Mouse (Mus musculus) right cerebral cortex, adult 2 months (tissue): ENCODE measurements around the gene Pik3ca.
"Not testable (repeated sequence)": the region's sequence is repeated elsewhere in the genome, so short reads cannot be mapped to it uniquely, and the experiment has no call there.

ENCODE experiments used
- DNase-seq, 2 experiments: peaks; one replicate each; pipeline ENCODE4 v3.0.0; 2021 to 2022; ENCODE audit warnings: low spot score in 2 of 2

Pik3ca gene

DNA sequence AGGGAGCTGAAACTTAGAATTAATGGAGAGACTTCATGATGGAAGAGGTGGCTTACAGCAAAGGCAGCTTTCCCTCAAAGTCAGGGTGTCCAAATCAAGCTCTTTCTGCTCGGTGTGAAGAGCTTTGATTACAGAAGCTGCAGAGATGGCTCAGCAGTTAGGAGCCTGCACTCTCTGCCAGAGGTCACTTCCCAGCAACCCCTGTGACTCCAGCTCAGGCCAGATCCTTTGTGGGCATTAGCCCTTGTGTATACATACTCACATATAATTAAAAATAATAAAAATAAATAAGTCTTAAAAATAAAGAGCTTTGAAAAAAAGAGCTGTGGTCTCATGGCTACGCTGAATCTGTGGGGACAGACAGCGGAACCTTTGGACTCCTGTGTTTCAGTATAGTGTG, 4.1 kb downstream of the Pik3ca start:
- DNase-seq, result no peak

DNA sequence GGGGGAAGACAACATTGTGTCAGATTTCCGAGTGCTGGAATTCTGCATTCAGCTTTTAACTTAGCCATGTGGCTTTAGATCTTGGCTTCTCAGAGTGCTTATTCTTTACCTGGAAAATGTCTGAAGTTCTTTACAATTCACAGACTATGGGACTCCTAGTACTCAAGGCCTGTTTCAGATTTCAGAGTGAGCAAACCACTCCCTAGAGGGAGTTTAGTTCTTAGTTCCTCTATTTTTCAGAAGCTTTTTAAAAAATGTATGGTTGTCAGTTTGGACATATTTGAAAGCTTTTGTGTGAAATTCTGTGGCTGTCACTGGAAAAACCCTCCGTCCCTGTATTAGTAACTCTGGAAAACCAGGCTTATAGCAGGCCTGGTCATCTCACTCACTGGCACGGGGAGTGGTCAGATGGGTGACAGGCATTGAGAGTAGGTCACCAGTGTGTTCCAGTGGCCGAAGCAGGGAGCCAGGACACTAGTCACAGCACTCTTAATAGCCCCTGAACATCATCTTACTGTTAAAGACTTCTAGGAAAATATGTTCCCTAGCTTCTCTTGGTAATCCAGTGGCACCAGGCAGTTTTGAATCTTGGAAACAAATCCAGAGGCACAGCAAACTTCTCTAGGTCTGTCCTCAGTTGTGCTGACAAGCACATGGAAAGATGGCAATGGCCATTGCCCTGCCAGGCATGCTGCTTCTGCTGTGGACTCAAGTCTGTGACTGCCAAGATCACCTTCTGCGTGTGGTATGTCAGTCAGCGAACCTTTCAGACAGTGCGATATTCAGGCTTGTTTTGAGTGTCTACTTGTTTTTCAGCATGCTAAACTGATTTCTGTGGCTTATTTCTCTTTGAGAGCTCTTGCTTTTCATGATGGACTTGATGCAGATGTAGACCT, 5.8 kb downstream of the Pik3ca start:
- DNase-seq, result no peak

DNA sequence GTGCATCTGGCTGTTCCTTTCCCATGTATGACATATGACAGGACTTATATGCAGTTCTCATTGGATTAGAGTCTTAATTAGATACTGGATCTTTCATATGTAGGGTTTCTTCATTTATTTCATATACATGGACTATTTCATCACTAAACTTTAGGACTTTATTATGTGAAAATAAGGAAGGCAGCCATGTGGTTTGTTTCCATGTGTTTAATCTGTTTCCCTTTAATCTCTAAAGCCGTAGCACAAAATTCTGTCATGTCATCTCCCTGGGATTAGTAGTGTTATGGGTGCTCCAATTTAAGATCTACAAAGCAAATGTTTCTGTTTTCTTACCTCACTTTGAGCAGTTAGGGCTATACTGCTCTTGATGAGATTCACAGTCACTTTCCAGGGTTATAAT, 8.2 kb downstream of the Pik3ca start:
- no peak for DNase-seq

DNA sequence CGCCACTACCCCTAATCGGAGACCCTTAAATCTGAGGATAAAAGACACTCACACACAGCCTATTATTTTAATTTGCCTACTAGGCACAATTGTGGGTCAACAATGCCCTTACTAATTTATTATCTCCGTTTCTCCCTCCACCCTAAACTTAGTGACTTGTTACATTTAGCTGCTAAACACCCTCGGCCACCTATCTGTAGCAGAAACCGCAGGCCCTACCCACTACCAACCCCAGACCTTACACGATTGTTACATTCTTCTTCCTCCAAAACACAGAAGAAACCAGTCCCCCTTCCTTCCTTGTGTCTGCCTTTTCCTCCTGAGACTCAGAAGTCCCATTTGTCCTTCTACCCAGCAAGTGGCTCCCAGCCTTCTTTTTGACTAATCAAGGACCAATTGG, 9.3 kb downstream of the Pik3ca start:
- DNase-seq, result no peak

DNA sequence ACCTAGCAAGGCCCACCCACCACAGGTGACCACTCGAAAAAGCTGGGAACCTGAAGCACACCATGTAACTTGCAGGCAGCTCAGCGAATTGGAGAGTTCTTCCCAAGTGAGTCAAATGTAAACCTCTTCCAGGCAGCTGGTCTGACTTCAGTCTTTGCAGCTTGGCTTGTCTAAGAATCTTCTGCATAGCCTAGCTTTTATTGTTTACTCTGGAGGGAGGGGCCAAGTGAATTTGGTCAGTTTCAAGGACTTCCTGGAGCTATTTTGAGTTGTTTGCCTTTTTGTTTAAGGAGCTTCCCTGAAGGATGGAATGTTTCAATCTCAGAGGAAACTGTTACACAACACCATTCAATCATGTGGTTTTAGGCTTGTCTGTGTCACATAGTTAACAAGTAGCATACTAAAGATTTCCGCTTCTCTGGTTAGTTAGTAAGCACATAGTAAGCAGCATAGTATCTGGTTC, 11.4 kb downstream of the Pik3ca start:
- DNase-seq, result no peak

DNA sequence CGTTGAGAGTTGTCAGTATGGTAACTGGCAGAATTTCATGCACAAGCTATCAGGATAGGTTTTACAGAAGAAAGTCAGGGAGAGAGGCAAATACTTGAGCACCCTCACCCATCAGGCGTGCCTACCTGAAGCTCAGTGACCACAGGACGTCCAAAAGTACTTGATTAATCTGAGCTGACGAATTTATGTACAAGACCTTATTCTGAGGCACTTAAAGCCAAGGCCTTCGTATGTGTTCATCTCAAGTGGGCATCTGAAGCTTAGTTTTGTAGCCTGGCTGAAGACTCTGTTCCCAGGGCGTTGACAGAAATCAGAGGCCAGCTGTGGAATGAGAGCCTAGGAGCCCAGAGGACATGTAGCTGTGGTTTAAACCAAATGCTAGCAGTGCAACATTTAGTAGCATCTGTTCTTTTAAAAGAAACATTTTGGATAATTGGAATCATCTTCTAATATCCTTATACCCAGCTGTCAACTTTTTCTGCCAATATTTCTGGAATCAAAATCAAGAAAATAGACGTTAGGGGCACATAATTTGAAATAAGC, 15.1 kb downstream of the Pik3ca start:
- no peak for DNase-seq

DNA sequence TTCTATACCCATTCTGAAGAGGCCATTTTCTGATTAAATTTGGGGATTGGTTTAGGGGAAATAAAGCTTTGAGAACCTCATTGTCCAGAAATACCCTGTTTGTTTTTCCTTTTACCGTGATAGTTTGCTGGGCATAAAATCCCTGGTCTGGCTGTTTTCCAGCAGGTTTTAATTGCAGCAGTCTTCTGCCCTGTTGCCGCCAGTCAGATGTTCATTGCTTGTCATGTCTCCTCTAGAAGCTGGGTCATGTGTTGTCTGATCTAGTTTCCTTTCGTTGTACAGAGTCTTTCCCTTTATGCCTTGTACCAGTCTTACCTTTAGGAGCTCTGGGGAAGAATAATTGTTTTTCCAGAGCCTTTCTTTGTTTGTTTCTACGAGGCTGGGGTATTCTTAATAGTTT, 16.9 kb downstream of the Pik3ca start:
- DNase-seq, result no peak

DNA sequence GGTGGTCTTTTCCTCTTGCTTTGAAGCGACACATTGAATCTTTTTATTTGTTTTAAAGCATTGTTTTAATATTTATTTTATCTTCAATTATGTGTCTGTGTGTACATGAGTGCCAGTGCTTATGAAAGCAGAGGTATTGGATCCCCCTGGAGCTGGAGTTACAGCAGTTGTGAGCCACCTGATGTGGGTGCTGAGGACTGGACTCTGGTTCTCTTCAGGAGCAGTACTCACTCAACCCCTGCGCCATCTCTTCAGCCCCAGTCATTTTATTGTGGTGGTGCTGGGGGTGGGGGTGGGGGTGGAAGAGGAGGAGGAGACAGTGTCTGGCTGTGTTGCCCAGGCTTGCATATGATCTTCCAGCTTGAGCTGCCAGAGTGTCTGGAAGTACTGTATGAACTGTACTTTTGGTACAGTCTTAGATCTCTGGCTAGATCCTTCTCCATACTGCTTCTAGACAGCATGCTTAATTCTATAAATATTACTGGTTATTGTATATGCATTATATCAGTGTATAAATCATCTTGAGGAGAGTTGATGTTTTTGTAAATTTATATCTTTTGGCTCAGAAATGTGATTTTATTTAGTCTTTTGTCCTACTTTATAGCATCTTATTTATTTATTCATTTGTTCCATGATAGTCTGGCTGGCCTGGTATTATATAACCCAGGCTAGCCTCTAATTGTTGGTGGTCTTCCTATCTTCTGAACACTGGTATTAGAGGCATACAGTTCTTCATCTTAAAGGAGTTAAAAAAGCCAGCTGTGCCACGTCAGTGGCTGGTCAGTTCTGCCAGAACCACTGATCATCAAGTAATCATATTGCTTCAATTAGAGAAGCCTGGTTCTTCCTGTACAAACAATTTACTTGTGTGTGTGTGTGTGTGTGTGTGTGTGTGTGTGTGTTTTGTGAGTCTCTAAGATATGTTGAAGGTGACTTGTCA, 18.2 kb downstream of the Pik3ca start:
- no peak for DNase-seq

DNA sequence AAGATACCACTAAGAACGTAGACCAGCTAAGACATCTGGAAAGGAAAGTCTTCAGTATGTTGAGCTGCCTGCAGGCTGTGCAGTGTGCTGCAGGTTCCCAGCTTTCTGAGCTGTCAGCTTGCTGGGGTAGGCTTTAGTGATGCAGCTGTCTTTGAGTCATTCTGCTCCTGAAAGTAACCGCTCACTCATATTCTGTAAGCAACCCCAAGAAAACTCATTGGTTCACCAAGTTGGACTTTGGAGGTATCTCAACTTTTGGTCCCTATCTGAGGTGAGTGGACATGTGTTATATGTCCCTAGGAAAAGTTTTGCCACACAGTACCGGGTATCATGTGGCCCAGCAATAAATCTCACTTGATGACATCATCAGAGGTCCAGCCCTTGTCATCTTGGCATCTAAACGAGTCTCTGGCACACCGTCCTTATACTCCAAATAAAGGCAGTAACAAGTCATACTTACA, 20.3 kb downstream of the Pik3ca start:
- DNase-seq, result no peak

DNA sequence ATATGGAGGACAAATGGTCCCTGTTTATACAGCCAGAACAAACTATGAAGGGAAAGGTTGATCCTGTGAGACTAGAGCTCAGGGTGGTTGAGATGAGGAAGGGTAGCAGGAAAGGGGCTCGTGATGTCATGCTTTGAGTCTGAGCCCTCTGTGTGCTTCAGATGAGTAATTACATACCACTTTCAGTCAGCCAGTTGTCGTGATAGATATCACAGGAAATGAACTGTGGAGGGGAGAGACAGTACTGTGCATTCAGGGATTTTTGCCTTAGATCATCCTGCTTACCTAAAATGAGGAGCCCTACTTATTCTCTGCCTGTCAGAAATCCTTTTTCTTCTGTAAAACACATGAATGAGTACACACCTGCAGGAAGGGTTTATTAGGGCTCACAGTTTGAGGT, 22.4 kb downstream of the Pik3ca start:
- DNase-seq, result no peak

DNA sequence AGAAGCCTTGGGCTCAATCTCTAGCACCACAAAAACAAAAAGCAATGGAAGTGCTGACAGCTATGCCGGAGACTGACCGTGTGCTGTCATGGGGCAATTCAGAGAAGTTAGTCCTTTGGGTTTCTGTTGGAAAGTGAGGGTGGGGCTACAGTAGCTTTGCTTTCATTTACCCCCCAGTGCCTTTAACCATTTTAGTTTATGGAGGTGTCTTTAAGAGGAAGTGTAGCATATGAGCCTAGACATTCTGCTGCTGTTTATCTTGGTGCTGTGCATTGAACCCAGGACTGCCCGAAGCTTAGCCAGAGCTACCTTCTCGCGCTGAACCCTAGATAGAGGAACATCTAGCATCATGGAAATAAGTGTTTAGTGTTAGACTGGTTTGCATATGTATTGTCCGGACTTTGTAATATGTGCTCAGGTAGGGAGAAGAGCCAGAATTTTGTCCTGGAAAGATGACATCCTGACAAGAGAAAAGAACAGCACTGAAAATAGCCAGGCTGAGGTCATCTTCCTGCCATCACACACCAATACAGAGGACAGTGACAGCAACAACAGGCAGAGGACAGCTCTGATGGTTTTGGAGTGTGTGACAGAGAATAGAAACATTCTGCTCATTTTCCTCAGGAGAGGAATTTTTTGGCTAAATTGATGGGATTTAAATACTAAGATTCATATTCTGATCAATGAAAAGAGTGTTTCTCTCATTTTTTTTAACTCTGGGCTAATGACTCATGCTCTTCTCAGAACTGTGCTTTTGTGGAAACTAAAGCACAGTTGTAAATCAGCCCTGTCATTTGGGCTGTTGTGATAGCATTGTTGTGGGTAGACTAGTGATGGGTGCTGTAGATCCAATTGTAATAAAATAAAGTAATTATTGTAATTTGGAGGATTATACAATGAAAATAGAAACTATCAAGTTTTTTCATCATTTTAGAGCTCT, 23.9 kb downstream of the Pik3ca start:
- no peak for DNase-seq

DNA sequence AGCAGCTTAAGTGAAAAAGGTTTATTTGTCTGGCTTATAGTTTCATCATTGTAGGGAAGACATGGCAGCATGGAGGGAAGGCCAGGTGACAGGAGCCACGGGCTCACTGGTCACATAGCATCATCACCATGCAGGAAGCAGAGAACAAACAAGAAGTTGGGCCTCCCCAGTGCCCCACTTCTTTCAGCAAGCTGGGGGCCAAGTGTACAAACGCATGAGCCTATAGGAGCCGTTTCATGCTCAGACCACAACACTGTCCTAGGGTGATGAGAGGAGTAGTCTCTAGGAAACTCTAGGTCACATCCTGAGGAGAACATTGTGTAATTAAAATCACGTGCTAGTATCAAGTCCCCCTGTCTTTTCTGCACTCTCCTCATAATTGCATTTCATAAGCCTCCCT, 30.2 kb downstream of the Pik3ca start:
- DNase-seq, result no peak

DNA sequence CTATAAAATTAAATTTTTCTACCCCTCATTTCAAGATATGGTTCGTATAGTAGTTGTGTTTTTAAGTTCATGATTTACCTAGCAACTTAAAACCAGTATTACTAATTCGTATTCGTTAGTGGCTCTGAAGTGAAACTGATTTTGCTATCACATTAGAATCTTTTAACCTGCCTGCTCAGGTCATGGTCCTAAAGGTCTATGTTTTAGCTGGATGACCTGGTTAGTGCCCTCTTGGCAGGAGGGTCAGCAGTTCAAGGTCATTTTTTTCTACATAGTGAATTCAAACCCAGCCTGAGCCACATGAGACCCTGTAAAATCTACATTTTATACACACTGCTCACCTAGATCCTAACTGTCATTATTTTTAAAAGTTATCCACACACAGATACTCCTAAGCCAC, 30.9 kb downstream of the Pik3ca start:
- DNase-seq, result no peak

DNA sequence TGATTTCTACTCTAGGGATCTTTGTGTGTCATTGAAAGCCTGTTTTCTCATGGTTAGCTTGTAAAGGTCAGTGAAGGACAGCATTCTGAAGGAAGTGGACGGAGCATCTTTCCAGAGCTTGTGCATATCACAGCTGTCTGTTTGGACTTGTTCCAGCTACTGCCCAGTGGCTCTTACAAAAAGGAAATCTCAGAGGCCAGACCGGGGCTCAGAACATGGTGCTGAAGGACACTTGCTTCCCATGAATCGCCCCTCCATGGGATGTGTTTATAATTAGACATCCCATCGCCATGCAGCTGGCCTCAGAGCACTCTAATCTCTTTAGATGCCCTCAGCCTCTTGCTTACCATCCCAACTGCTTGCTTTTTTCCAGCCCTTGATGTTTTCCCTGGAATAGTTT, 31.4 kb downstream of the Pik3ca start:
- no peak for DNase-seq

DNA sequence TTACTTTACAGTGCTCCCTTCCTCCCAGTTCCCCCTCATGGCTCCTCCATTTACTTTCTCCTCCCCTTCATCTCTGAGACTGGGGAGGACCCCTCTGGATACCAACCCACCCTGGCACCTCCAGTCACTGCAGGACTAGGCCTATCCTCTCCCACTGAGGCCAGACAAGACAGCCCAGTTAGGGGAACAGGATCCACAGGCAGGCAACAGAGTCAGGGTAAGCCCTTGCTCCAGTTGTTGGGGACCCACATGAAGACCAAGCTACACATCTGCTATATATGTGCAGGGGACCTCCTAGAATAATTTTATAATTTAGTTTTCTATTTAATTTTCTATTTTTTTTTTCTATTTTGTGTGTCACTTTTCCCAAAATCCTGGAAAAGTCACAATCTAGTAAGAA, 31.9 kb downstream of the Pik3ca start:
- not testable (repeated sequence) for DNase-seq

DNA sequence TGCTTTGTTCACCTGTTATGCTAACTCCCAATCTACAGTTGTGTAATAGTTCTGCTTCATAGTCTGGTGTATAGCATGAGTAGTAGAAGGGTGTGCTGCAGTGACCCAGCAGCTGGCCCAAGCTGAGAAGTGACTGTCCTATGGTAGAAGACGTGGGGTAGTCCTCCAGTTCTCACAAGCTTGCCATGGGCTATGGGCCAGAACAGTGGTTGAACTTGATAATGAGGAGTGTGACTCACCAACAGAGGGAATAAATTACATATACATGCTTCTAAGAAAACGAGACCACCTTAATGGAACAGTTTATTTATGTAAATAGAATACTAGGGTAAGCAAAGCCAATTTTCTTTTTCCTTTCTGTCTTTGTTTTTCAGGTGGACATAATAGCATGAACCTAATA, 32.9 kb downstream of the Pik3ca start:
- DNase-seq, result no peak

DNA sequence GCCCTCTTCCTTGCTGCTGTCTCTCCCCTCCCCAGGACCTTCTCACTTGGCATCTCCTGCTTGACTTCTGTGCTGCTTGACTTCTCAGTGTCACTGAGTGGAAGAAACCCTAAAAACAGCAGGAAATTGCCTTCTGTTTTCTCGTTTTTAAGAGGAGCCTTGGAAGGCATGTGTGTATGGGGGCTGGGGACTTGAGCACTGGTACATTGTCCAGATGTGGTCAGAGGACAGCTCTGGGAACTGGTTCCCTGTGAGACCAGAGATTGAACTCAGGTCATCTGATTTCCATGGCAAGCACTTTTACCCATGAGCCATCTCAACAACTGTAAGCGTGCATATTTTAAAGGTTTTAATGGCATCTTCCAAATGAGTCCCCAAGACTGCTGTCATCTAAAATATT, 36.5 kb downstream of the Pik3ca start:
- DNase-seq, result no peak

DNA sequence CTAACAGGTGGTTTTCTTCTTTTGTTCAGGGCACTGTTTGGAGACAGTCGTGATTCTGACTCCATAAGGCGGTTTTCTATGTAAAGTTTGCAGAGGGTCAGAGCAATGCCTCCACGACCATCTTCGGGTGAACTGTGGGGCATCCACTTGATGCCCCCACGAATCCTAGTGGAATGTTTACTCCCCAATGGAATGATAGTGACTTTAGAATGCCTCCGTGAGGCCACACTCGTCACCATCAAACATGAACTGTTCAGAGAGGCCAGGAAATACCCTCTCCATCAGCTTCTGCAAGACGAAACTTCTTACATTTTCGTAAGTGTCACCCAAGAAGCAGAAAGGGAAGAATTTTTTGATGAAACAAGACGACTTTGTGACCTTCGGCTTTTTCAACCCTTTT, 38.6 kb downstream of the Pik3ca start:
- no peak for DNase-seq

DNA sequence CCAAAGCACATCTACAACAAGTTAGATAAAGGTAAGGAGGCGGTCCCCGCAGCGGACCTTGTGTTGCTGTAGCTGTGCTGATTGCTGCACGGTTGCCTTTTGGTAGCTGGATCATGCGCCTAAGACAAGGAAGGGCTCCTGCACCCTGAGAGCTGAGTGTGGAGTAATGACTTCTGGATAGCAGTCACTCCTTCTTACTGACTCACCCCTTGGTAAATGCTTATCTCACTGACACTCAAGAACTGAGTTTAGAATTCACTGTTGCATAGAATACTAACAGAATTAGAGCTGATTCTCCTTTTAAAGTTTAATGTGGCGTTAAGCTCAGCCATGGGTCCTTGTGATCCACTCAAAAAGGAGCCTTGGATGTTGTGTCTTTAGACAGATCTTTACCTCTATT, 39.8 kb downstream of the Pik3ca start:
- DNase-seq, result no peak

DNA sequence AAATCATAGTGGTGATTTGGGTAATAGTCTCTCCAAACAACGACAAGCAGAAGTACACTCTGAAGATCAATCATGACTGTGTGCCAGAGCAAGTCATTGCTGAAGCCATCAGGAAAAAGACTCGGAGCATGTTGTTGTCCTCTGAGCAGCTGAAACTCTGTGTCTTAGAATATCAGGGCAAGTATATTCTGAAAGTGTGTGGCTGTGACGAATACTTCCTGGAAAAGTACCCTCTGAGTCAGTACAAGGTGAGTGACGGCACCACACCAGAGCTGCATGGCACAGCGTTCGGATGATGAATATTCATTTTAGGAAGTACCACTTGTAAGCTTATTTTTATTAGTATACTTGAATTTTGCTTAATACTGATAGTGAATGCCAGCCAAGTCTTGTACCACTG, 40.3 kb downstream of the Pik3ca start:
- no peak for DNase-seq

DNA sequence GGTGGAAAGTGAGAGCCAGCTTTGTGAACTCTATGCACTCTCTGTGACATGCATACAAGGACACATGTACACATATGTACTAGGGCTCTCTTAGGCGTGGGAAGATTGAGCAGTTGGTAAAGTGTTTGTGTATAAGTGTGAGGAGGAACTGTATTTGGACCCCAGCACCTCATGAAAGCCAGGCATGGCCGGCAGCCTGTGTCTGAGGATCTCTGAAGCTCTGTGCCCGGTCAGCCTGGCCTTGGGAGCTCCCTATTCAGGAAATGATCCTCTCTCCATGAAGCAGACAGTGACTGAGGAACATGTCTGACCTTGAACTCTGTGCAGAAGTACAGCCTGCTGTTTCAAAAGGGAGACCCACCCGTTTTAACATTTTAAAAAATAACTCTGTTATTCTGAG, 41.2 kb downstream of the Pik3ca start:
- DNase-seq, result no peak
